In genomic region chr6:48555956-48556355, GRCm38 (mm10) we compare ENCODE assay signal across 13 mouse cellular contexts. TPM values are rescaled to one million over a fixed set of nuclear protein-coding genes. Genes with fewer than 3 reads are reported as not detected.
DNase-seq lines count a peak whose midpoint lies in the region; ATAC-seq and TF ChIP-seq lines count a peak whose summit lies in the region.
"Had no signal": no experiment of that assay in that cellular context is flagged by ENCODE, and none has a peak within 500 bp of the region (broad histone marks: within the 10 kb centered on the region; RNA-seq: fewer than 3 reads in every experiment).

No protein-coding gene starts in this region.

- 82% methylated on average over 3 of the region's 3 CpGs for whole genome bisulfite sequencing in heart, embryonic 10.5 days
- WGBS in heart, adult 2 months: 88% methylated on average over 3 of the region's 3 CpGs
- WGBS in forebrain, embryonic 14.5 days: 89% methylated on average over 3 of the region's 3 CpGs
- 83% methylated on average over 3 of the region's 3 CpGs for WGBS in midbrain, embryonic 11.5 days

- H3K4me2 ChIP-seq in forebrain, embryonic 14.5 days (ENCODE audit: low read length): peak overlapping the region; percentile 75
- H3K4me2 ChIP-seq in midbrain, embryonic 11.5 days: peak overlapping the region; percentile 82; the same call in 1 of the 2 replicates

- no peaks in the 10 kb centered on the region for H3K79me2 ChIP-seq in heart, adult 2 months (replicated peaks; ENCODE audit: control insufficient read depth, insufficient read depth, low read length)

- intact Hi-C loops in heart, adult 2 months (cut with DNase I): no loop called here

- H3K27ac ChIP-seq in heart, embryonic 10.5 days: peak overlapping the region; percentile 93; the same call in 1 of the 2 replicates
- H3K27ac ChIP-seq in heart, adult 2 months: no peak overlapping the region; the same call in 1 of the 2 replicates
- H3K27ac ChIP-seq in bone marrow macrophage, adult 2 months (ENCODE audit: insufficient read depth, low read depth, low read length): no peak overlapping the region
- H3K27ac ChIP-seq in forebrain, embryonic 14.5 days (ENCODE audit: low read depth, low read length): no peak overlapping the region
- H3K27ac ChIP-seq in midbrain, embryonic 11.5 days (ENCODE audit: low read depth, low read length): no peak overlapping the region
- H3K27ac ChIP-seq in layer of hippocampus, adult 2 months: no peak overlapping the region; the same call in 1 of the 2 replicates

- TF ChIP-seq EP300 in heart, adult 2 months (IDR thresholded peaks at IDR 0.05; ENCODE audit: insufficient read depth, low read depth, low read length): no peak

- no peak for DNase-seq in heart, embryonic 10.5 days (ENCODE audit: low spot score)
- DNase-seq in heart, adult 2 months: no peak
- no peak for DNase-seq in forebrain, embryonic 14.5 days (ENCODE audit: low spot score)
- no peak for DNase-seq in midbrain, embryonic 11.5 days (ENCODE audit: low spot score, missing footprints)
- DNase-seq in layer of hippocampus, adult 2 months (ENCODE audit: low spot score in 2 of 2): no peak
- DNase-seq in adrenal gland, postnatal 14 days: no peak
- no peak for DNase-seq in layer of hippocampus, postnatal 36 days

- H3K9ac ChIP-seq in heart, adult 2 months (ENCODE audit: low read depth, low read length): no peak overlapping the region
- H3K9ac ChIP-seq in forebrain, embryonic 14.5 days (ENCODE audit: low read length): no peak overlapping the region
- peak overlapping the region; percentile 81; the same call in 1 of the 2 replicates for H3K9ac ChIP-seq in midbrain, embryonic 11.5 days (ENCODE audit: low read length)

- H3K36me3 ChIP-seq in heart, embryonic 10.5 days: peaks cover 20% of the 10 kb centered on the region
- H3K36me3 ChIP-seq in heart, adult 2 months (ENCODE audit: control insufficient read depth, insufficient read depth, low read length): no peaks in the 10 kb centered on the region
- peaks cover 12% of the 10 kb centered on the region; the same call in 1 of the 2 replicates for H3K36me3 ChIP-seq in forebrain, embryonic 14.5 days (ENCODE audit: control insufficient read depth, insufficient read depth, low read length)
- H3K36me3 ChIP-seq in midbrain, embryonic 11.5 days (ENCODE audit: control insufficient read depth, insufficient read depth, low read length): no peaks in the 10 kb centered on the region

- no peaks in the 10 kb centered on the region for H3K27me3 ChIP-seq in heart, embryonic 10.5 days (ENCODE audit: insufficient read depth, poor library complexity, severe bottlenecking)
- no peaks in the 10 kb centered on the region for H3K27me3 ChIP-seq in heart, adult 2 months (ENCODE audit: control insufficient read depth, insufficient read depth, low read length)
- H3K27me3 ChIP-seq in forebrain, embryonic 14.5 days (replicated peaks; ENCODE audit: control insufficient read depth, insufficient read depth, low read length): no peaks in the 10 kb centered on the region; the same call in 1 of the 2 replicates
- H3K27me3 ChIP-seq in midbrain, embryonic 11.5 days (ENCODE audit: control insufficient read depth, insufficient read depth, low read length): no peaks in the 10 kb centered on the region

- TF ChIP-seq POLR2A in heart, adult 2 months (IDR thresholded peaks at IDR 0.05; ENCODE audit: insufficient read depth, low read depth, low read length): no peak
- no peak for TF ChIP-seq POLR2A in bone marrow macrophage, adult 2 months (IDR thresholded peaks at IDR 0.05; ENCODE audit: borderline replicate concordance, low read depth, low read length)

- no peak for TF ChIP-seq CTCF in heart, adult 2 months (IDR thresholded peaks at IDR 0.05)
- no peak for TF ChIP-seq CTCF in bone marrow macrophage, adult 2 months (IDR thresholded peaks at IDR 0.05; ENCODE audit: low read depth, low read length)
- TF ChIP-seq CTCF in layer of hippocampus, adult 2 months (conservative IDR thresholded peaks at IDR 0.05): no peak

- H3K4me1 ChIP-seq in heart, embryonic 10.5 days: peaks cover 18% of the 10 kb centered on the region
- H3K4me1 ChIP-seq in heart, adult 2 months (ENCODE audit: control insufficient read depth, insufficient read depth, low read length): peaks cover 6% of the 10 kb centered on the region
- H3K4me1 ChIP-seq in bone marrow macrophage, adult 2 months (ENCODE audit: control insufficient read depth, insufficient read depth, low read length): peaks cover 7% of the 10 kb centered on the region; the same call in 1 of the 2 replicates
- H3K4me1 ChIP-seq in forebrain, embryonic 14.5 days (ENCODE audit: control insufficient read depth, insufficient read depth, low read length): peaks cover 8% of the 10 kb centered on the region
- H3K4me1 ChIP-seq in midbrain, embryonic 11.5 days (ENCODE audit: control insufficient read depth, insufficient read depth, low read length): peaks cover 12% of the 10 kb centered on the region

- H3K4me3 ChIP-seq in heart, embryonic 10.5 days: no peak overlapping the region
- no peak overlapping the region for H3K4me3 ChIP-seq in heart, adult 2 months
- peak overlapping the region; percentile 68; the same call in 1 of the 2 replicates for H3K4me3 ChIP-seq in bone marrow macrophage, adult 2 months (ENCODE audit: insufficient read depth, low read length)
- no peak overlapping the region for H3K4me3 ChIP-seq in forebrain, embryonic 14.5 days (ENCODE audit: low read depth, low read length)
- no peak overlapping the region for H3K4me3 ChIP-seq in midbrain, embryonic 11.5 days (ENCODE audit: low read depth, low read length)
- no peak overlapping the region; the same call in 1 of the 2 replicates for H3K4me3 ChIP-seq in layer of hippocampus, adult 2 months

- no peak for ATAC-seq in forebrain, embryonic 14.5 days
- no peak for ATAC-seq in midbrain, embryonic 11.5 days (ENCODE audit: low FRiP score)

- no peaks in the 10 kb centered on the region for H3K9me3 ChIP-seq in heart, embryonic 10.5 days
- no peaks in the 10 kb centered on the region for H3K9me3 ChIP-seq in forebrain, embryonic 14.5 days (replicated peaks; ENCODE audit: control insufficient read depth, low read length)
- no peaks in the 10 kb centered on the region for H3K9me3 ChIP-seq in midbrain, embryonic 11.5 days (ENCODE audit: control insufficient read depth, low read length)

RNA-seq across cellular contexts. Expression of gene Lrrc61, which starts 1.4 kb away (rescaled TPM):
- polyA plus RNA-seq in heart, embryonic 10.5 days (2016; fragmentation: Nextera tagmentation; extraction: Ambion mirVana): 9.5 and 12.9 TPM in 2 replicates
- total RNA-seq in heart, adult 2 months (2021): 10 to 100 TPM; 14.9 to 16.6 TPM
- 13.9 and 19.8 TPM in 2 replicates for polyA plus RNA-seq in heart, adult 2 months (2012; rRNA removed)
- 17.3 and 19.1 TPM in 2 replicates for polyA plus RNA-seq in bone marrow macrophage, adult 2 months (2012; ENCODE audit: insufficient read depth, insufficient read length, missing spikeins)
- polyA plus RNA-seq in forebrain, embryonic 14.5 days (2014; fragmentation: Nextera tagmentation; extraction: Ambion mirVana): 10.7 and 10.9 TPM in 2 replicates
- polyA plus RNA-seq in midbrain, embryonic 11.5 days (2014; fragmentation: Nextera tagmentation; extraction: Ambion mirVana): 15.5 and 15.9 TPM in 2 replicates
- total RNA-seq in layer of hippocampus, adult 2 months (2021): 10 to 100 TPM; 36.6 to 40.9 TPM
- 26.1 and 28.7 TPM in 2 replicates for total RNA-seq in adrenal gland, postnatal 14 days (2021)
- total RNA-seq in layer of hippocampus, postnatal 36 days (2021): 10 to 100 TPM; 29.4 to 35.0 TPM

RNA-seq across cellular contexts. Expression of gene Rarres2, which starts 16.6 kb away (rescaled TPM):
- polyA plus RNA-seq in heart, embryonic 10.5 days (2016; fragmentation: Nextera tagmentation; extraction: Ambion mirVana): 10.5 and 18.2 TPM in 2 replicates
- 10 to 100 TPM; 70.9 to 82.4 TPM for total RNA-seq in heart, adult 2 months (2021)
- 93.7 and 99.3 TPM in 2 replicates for polyA plus RNA-seq in heart, adult 2 months (2012; rRNA removed)
- not detected in 2 replicates for polyA plus RNA-seq in bone marrow macrophage, adult 2 months (2012; ENCODE audit: insufficient read depth, insufficient read length, missing spikeins)
- 4.0 and 5.3 TPM in 2 replicates for polyA plus RNA-seq in forebrain, embryonic 14.5 days (2014; fragmentation: Nextera tagmentation; extraction: Ambion mirVana)
- polyA plus RNA-seq in midbrain, embryonic 11.5 days (2014; fragmentation: Nextera tagmentation; extraction: Ambion mirVana): 1.4 and 1.6 TPM in 2 replicates
- 10 to 100 TPM; 11.4 to 16.0 TPM for total RNA-seq in layer of hippocampus, adult 2 months (2021)
- total RNA-seq in adrenal gland, postnatal 14 days (2021): 74.2 and 241 TPM in 2 replicates
- 10 to 100 TPM; 12.0 to 13.5 TPM for total RNA-seq in layer of hippocampus, postnatal 36 days (2021)

RNA-seq across cellular contexts. Expression of gene Atp6v0e2, which starts 18.5 kb away (rescaled TPM):
- 21.1 and 26.6 TPM in 2 replicates for polyA plus RNA-seq in heart, embryonic 10.5 days (2016; fragmentation: Nextera tagmentation; extraction: Ambion mirVana)
- 10 to 100 TPM; 17.8 to 18.1 TPM for total RNA-seq in heart, adult 2 months (2021)
- polyA plus RNA-seq in heart, adult 2 months (2012; rRNA removed): 18.5 and 24.3 TPM in 2 replicates
- 1.2 TPM in 1 of 2 replicates, not detected in the other for polyA plus RNA-seq in bone marrow macrophage, adult 2 months (2012; ENCODE audit: insufficient read depth, insufficient read length, missing spikeins)
- 152 and 161 TPM in 2 replicates for polyA plus RNA-seq in forebrain, embryonic 14.5 days (2014; fragmentation: Nextera tagmentation; extraction: Ambion mirVana)
- polyA plus RNA-seq in midbrain, embryonic 11.5 days (2014; fragmentation: Nextera tagmentation; extraction: Ambion mirVana): 64.4 and 71.4 TPM in 2 replicates
- 100 to 1,000 TPM; 443 to 456 TPM for total RNA-seq in layer of hippocampus, adult 2 months (2021)
- total RNA-seq in adrenal gland, postnatal 14 days (2021): 41.8 and 45.7 TPM in 2 replicates
- total RNA-seq in layer of hippocampus, postnatal 36 days (2021): 100 to 1,000 TPM; 424 to 471 TPM

RNA-seq across cellular contexts. Expression of gene Gm45021, which starts 33.5 kb away (rescaled TPM):
- polyA plus RNA-seq in heart, embryonic 10.5 days (2016; fragmentation: Nextera tagmentation; extraction: Ambion mirVana): not detected in 2 replicates
- total RNA-seq in heart, adult 2 months (2021): not detected
- not detected in 2 replicates for polyA plus RNA-seq in heart, adult 2 months (2012; rRNA removed)
- polyA plus RNA-seq in bone marrow macrophage, adult 2 months (2012; ENCODE audit: insufficient read depth, insufficient read length, missing spikeins): not detected in 2 replicates
- polyA plus RNA-seq in forebrain, embryonic 14.5 days (2014; fragmentation: Nextera tagmentation; extraction: Ambion mirVana): not detected in 2 replicates
- polyA plus RNA-seq in midbrain, embryonic 11.5 days (2014; fragmentation: Nextera tagmentation; extraction: Ambion mirVana): not detected in 2 replicates
- not detected for total RNA-seq in layer of hippocampus, adult 2 months (2021)
- not detected in 2 replicates for total RNA-seq in adrenal gland, postnatal 14 days (2021)
- total RNA-seq in layer of hippocampus, postnatal 36 days (2021): not detected
- total RNA-seq: left cerebral cortex, postnatal 36 days had no signal
- polyA plus RNA-seq: embryonic facial prominence, embryonic 11.5 days; gonadal fat pad, adult 2 months; kidney, embryonic 14.5 days; stomach, embryonic 16.5 days had no signal

RNA-seq across cellular contexts. Expression of gene Repin1, which starts 37.7 kb away (rescaled TPM):
- polyA plus RNA-seq in heart, embryonic 10.5 days (2016; fragmentation: Nextera tagmentation; extraction: Ambion mirVana): 31.9 and 33.2 TPM in 2 replicates
- total RNA-seq in heart, adult 2 months (2021): 10 to 100 TPM; 30.0 to 33.2 TPM
- 27.7 and 33.1 TPM in 2 replicates for polyA plus RNA-seq in heart, adult 2 months (2012; rRNA removed)
- 10.7 and 13.3 TPM in 2 replicates for polyA plus RNA-seq in bone marrow macrophage, adult 2 months (2012; ENCODE audit: insufficient read depth, insufficient read length, missing spikeins)
- 27.3 and 34.3 TPM in 2 replicates for polyA plus RNA-seq in forebrain, embryonic 14.5 days (2014; fragmentation: Nextera tagmentation; extraction: Ambion mirVana)
- 39.9 and 44.1 TPM in 2 replicates for polyA plus RNA-seq in midbrain, embryonic 11.5 days (2014; fragmentation: Nextera tagmentation; extraction: Ambion mirVana)
- total RNA-seq in layer of hippocampus, adult 2 months (2021): 10 to 100 TPM; 48.6 to 53.1 TPM
- 42.8 TPM in 2 replicates for total RNA-seq in adrenal gland, postnatal 14 days (2021)
- total RNA-seq in layer of hippocampus, postnatal 36 days (2021): 10 to 100 TPM; 43.6 to 47.5 TPM
